Mouse (Mus musculus) small intestine, adult 2 months (tissue): Measurements from ENCODE around the gene Azin2.

Experiments used
- CTCF ChIP-seq: fragments of 200-500 bp; IDR thresholded peaks from 2 replicates; pipeline ENCODE4 v1.5.1; 2012; ENCODE audit warnings: low read depth, mild to moderate bottlenecking, control low read depth, inconsistent platforms, low read length, moderate library complexity, mixed read lengths; ENCODE audit not compliant: insufficient replicate concordance, insufficient read length; ENCODE audit errors: extremely low read depth
- POLR2A ChIP-seq: fragments of 200-500 bp; IDR thresholded peaks from 2 replicates; pipeline ENCODE4 v1.6.1; 2012; ENCODE audit warnings: low read depth, mild to moderate bottlenecking, control low read depth, inconsistent platforms, low read length, moderate library complexity

DNA sequence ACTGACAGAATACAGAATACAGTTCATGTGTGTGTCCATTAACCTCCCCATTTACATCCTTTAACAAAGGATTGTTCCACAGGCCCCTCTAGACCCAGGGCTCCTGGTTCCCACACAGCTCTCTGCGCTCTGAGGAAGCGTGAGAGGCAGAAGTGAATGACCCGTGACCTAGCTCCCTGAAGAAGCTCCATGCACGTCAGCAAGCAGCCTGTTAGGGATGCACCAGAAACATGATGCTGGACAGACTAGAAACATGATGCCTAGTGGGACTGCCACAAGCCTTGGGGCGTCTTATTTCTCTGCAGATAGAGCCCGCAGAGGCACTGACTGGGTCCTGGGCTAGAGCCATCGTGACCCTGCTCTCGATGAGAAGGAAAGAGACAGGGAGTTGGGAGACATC is 55.5 kb downstream of the Azin2 start:
- no peak for TF ChIP-seq CTCF
- TF ChIP-seq POLR2A: no peak
